Mouse (Mus musculus) gastrocnemius, postnatal 10 days (tissue): Measurements from ENCODE around the gene 4930556J24Rik. TPM values are rescaled to one million over a fixed set of nuclear protein-coding genes. Genes with fewer than 3 reads are reported as not detected.
"Not testable (repeated sequence)": the region's sequence is repeated elsewhere in the genome, so short reads cannot be mapped to it uniquely, and the experiment has no call there.

Experiments
- DNase-seq: peaks from one replicate; pipeline ENCODE4 v3.0.0; 2021; ENCODE audit warnings: mixed read lengths
- long read RNA-seq, 2 experiments: library from polyadenylated mRNA; stranded (forward); transcript quantifications; one replicate each; pipeline ENCODE4 v2.0.0; 2021
- total RNA-seq, 2 experiments: library from RNA; stranded (reverse); gene quantifications; 2 replicates each; pipeline ENCODE4 v1.2.3; 2021

4930556J24Rik gene
- total RNA-seq: not detected
- long read RNA-seq, experiment 1, partial matches to known transcripts: 0 of 3 reads
- long read RNA-seq, experiment 1, other reads (novel, unspliced or antisense): 3 of 3 reads
- long read RNA-seq, experiment 2: 0 reads

DNA sequence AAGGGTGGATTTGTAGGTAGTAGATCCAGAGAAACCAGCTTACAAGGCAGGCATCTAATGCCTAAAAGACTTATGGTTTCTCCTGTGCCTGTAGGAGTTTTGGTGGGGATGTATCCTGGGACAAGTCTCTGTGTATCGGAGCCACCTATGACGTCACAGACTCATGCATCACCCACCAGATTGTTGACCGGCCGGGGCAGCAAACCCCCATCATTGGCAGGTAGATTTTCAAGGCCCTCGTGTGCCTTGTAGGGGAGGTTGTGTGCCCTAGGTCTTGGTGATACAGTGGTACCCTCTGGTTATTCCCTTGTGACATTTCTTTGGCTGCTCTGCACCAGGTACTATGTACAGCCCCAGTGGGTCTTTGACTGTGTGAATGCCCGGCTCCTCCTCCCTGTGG, at the start of gene 4930556J24Rik:
Gene 4930556J24Rik, minus strand, starts transcription at position 101 of the 400 bp plus-strand sequence.
- no peak for DNase-seq

DNA sequence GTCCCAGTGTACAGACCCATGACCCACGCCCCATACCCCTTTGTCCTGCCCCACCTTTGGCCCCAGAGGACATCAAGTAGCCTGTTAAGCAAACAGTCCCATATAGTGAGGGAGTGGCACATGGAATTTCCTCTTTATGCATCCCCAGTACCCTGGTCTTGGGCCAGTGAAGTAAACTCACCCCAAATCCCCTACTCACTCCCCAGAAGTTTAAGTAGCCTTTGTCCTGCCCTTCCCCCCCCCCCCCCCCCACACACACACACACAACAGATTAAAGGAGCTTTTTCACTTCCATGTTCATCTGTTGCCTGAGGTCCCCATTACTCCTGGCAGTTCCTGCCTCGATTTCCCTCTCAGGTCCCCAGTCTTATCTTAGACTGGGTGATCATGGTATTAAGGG, 46.7 kb upstream of the 4930556J24Rik start:
- DNase-seq: no peak

DNA sequence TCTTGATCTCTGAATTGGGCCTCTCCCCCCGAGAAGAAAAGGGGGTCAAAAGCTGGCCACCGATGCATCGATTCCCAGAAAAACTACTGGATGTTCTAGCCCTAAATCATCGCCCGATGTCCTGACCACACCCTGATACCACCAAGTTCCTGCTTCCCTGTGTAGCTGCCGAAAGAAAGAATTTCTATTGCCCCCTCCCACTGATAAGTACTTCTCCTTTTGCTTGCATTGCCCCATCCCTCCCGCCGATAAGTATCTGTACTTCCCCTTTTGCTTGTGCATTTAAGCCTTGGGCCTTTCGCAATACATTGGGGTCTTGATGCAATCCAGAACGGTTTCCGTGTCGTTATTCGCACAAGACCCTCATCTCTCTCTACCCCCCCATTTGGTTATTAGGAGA, 45.5 kb upstream of the 4930556J24Rik start:
- not testable (repeated sequence) for DNase-seq

DNA sequence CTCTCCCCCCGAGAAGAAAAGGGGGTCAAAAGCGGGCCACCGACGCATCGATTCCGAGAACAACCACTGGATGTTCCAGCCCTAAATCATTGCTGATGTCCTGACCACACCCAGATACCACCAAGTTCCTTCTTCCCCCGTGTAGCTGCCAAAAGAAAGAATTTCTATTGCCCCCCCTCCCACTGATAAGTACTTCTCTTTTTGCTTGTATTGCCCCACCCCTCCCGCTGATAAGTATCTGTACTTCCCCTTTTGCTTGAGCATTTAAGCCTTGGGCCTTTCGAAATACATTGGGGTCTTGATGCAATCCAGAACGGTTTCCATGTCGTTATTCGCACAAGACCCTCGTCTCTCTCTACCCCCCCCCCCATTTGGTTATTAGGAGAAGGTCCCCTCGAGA, 39.2 kb upstream of the 4930556J24Rik start:
- DNase-seq: not testable (repeated sequence)

DNA sequence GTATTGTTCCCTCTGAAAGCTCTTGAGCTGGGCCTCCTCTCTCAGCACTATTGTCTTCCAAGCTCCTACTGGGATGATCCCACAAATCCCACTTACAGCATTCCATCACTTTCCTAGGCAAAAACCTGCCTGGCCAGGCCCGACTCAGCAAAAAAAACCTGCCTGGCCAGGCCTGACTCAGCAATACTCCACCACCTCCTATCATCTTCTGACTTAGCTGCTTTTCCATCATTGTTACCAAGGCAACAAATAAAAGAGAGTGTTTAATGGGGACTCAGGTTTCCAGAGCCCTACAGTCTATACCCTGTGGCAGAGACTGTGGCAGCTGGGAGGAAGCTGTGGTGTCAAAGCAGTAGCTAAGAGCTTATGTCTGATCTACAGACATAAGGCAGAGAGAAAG, 36.0 kb upstream of the 4930556J24Rik start:
- no peak for DNase-seq

DNA sequence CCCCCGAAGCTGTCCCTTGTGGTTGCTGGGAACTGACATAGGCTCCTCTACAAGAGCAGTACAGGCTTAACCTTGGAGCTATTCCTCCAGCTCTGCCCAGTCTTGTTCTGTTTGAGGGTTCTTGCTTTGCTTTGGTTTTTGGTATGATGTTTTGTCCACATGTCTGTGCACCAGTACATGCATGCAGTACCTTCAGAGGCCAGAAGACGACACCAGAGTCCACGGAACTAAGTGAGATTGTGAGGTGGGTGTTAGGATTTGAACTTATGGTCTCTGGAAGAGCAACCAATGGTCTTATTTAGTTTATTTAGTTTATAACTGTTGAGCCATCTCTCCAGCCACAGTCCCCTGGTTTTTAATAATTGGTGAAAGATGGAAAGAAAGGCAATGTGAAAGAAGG, 29.9 kb upstream of the 4930556J24Rik start:
- DNase-seq: no peak

DNA sequence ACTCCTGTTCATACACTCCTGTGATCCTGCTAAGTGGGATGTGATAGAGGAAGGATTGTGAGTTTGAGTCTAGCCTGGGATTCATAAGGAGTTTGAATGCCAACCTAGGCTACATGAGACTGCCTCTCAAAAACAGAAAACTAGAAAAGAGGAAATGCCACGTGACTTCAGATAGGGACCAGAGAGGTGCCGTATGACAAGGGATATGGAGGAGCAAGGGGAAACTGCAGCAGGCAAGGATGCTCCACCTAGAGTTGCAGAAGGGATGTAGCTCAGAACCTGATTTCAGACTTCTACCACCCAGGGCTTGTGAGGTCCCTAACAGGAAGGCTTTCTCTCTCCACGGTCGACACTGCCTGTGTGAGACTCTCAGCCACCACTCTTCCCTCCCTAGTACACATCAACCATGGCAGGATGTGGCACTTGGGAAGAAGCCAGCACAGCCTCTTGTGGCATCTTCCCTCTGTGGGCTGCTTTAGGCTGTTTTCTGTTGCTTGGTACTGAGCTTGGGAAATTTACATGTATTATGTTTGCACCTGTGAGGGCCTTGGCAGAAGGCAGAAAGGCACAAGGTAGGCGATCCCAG, 28.7 kb upstream of the 4930556J24Rik start:
- DNase-seq: no peak

DNA sequence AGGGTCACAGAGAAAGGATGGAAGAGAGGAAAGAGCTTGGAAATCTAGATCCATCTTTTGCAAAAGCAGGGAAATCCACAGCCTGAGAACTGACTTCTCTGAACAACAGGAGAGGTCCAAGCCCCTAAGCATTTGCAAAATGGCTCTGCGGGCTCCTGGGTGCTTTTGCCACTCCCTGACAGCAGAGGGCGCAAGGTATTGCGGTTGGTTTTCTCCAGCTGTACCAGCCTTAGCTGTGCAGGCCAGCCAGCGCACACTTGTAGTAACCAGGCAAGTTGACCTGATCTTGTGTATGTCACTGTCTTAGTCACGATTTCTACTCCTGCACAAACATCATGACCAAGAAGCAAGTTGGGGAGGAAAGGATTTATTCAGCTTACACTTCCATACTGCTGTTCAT, 25.0 kb upstream of the 4930556J24Rik start:
- DNase-seq: peak; percentile 73

DNA sequence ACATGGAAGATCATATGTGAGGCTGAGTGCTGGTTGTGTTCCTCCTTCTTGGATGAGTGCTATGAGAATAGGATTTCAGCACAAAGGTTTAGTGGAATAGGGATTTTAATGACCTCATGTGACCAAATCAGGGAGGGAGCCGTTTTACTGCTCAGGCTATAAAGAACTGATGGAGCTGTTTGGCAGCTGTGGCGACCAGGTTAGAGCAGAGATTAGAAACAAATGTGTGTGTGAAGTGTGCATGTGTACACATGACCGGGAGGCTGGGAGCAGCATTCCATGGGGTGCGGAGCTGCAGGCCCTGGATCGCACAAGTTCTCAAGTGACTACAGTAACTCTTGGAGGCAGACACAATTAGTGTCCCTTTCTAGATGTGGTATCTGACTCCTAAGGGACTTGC, 23.0 kb upstream of the 4930556J24Rik start:
- DNase-seq: no peak

DNA sequence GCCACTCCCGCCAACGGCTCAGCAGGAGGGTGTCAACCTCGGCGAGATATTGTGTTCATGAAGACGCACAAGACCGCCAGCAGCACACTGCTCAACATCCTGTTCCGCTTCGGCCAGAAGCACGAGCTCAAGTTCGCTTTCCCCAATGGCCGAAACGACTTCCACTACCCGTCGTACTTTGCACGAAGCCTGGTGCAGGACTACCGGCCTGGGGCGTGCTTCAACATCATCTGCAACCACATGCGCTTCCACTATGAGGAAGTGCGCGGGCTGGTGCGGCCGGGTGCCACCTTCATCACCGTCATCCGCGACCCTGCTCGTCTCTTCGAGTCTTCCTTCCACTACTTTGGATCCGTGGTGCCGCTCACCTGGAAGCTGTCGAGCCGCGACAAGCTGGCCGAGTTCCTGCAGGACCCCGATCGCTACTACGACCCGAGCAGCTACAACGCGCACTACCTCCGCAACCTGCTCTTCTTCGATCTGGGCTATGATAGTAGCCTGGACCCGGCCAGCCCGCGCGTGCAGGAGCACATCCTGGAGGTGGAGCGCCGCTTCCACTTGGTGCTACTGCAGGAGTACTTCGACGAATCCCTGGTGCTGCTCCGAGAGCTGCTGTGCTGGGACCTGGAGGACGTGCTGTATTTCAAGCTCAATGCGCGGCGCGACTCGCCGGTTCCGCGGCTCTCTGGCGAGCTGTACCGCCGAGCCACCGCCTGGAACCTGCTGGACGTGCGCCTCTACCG, 21.6 kb upstream of the 4930556J24Rik start:
- peak; percentile 18 for DNase-seq

DNA sequence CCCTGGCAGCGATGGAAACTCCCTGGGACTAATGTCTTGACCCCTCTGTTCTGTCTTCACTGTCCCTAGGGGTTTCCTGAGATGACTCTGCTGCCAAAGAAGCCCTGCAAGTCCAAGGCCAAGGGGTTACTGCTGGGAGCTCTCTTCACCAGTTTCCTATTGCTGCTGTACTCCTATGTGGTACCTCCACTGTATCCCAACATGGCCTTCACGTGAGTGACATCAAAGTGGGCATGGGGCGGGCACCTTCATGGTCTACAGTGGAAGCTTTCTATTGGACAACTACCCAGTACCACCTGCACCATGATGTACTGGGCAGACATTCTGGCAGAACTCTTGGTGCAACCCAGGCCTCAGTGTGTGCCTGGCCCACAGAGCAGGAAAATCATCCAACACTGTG, 20.3 kb upstream of the 4930556J24Rik start:
- no peak for DNase-seq

DNA sequence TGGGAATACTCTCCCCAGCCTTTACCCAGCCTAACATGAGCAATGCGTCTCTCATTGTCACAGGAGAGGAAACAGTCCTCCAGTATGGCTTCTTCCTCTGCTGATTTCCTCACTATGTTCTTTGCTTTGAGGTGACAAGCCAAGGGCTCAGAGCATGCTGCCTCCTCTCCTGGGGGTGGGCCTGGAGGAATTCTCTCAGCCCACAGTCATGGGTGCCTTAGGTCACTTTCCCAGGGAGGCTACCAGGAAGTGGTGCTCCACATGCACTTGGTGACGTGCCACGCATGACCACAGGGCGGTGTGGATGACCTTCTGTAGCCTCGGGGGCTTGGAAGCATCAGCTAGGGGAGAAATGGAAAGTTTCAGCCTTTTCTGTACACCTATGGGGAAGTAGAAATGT, 18.9 kb upstream of the 4930556J24Rik start:
- DNase-seq: no peak

DNA sequence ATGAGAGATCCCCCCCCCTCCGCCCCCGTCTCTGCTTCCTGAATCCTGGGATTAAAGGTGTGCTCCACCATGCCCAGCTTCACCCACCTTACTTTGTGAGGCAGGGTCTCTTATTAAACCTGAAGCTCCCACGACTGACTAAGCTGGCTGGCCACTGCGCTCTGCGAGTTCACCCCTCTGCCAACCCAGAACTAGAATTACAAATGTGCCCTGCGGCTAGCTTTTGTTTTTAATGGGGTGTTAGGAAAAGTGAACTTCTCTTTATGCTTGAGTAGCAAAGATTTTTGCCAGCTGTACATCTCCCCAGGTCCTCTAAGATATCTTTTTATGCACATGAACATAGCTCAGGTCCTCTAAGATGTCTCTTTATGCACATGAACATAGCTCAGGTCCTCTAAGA, 17.3 kb upstream of the 4930556J24Rik start:
- DNase-seq: no peak

DNA sequence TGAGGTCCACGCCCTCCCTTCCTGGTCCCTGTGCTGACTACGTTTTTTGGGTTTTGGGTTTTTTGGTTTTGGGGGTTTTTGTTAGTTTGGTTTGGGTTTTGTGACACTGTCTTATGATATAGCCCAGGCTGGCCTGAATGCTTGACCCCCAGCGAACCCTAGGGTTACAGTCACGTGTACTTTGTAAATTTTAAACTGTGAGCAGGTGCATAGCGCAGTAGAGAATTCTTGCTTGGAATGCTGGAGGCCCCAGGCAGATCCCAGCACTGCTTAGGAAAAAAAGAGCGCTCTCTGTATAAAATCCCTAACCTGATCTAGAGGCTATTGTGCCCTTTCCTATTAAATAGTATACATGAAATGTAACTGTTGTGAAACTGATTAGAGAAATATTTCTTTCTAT, 16.6 kb upstream of the 4930556J24Rik start:
- DNase-seq: no peak

DNA sequence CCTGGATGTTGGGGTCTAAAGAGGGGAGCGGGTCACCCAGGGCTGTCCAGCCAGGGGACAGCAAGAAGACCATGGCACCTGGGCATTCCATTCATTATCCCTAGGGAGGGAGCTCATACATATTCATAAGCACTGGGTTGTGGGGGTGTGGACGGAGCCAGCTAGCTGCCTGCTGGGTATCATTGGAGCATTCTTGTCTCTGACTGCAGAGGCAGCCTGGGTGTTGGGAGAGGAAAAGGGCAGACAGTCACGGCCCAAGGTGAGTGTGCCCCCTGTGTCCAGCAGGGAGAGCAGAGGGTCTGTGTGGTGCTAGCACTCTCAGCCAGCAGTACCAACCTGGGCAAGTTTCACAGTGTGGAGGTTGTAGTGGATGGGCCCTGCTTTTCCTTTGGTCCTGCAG, 13.2 kb upstream of the 4930556J24Rik start:
- DNase-seq: no peak

DNA sequence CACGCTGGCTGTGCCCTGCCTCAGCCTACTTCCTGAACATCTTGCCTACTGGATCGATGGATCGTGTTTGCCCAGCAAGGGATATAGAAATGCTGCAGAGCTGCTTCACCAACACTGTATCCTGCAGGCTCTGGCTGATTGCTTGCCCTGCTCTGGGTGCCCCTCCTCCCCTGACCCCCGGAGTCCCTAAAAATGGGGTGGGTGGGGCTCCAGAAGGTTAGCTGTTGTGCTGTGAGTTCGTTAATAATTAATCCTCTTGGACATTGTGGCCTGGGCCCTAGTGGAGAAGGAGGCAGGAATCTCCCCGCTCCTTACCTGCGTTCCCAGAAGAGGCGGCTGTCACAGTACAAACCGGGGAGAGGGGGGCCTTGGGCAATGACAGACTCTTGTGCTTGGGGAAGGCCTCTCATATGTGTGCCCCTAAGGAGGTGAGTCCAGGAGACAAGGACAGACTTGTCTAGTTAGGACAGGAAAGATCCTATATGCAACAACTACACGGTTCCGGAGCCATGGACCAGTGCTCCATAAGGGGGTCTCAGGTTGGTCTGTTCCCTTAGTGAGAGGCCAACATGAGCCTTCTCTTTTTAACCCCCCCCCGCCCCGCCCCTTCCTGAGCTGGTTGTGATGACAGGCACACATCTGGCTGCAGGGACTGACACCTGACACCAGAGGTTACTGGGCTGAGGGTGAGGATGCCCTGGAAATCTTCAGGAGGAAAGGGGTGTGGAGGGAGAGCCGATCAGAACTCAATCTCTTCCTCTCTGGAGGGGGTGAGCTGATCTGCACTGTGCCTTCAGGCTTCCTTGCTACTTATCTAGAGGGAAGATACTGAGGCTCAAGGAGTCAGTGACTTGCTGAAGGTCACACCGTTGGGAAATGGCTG, 7.5 kb upstream of the 4930556J24Rik start:
- DNase-seq: no peak

DNA sequence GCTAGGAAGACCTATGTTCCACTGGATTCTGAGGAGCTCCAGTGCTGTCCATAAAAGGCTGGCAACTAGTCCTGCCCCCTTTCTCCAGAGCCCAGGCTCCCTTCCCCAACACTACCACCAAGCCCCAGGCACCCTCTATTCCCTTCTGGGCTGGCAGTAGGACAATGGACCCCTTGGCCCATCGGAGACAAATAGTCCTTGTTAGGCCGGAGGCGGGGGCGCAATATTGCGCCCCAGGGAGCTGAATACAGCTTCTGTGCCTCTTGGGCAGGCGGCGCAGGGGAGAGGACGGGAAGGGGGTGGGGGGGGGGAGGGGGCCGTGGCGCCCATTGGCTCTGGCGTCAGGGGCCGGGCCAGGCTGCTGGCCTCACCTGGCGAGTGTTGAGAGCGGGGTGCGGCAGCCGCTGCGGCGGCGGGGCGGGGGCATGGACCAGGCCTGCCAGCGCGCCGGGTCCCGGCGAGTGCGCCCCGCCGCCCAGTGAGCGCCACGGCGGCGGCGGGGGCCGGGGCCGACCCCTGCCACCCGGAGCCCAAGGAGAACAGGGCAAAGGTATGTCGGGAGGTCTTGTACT, 6.8 kb upstream of the 4930556J24Rik start, which contains the start of gene Gal3st1:
Gene Gal3st1, plus strand, starts transcription at position 346 of the 572 bp plus-strand sequence.
- no peak for DNase-seq

DNA sequence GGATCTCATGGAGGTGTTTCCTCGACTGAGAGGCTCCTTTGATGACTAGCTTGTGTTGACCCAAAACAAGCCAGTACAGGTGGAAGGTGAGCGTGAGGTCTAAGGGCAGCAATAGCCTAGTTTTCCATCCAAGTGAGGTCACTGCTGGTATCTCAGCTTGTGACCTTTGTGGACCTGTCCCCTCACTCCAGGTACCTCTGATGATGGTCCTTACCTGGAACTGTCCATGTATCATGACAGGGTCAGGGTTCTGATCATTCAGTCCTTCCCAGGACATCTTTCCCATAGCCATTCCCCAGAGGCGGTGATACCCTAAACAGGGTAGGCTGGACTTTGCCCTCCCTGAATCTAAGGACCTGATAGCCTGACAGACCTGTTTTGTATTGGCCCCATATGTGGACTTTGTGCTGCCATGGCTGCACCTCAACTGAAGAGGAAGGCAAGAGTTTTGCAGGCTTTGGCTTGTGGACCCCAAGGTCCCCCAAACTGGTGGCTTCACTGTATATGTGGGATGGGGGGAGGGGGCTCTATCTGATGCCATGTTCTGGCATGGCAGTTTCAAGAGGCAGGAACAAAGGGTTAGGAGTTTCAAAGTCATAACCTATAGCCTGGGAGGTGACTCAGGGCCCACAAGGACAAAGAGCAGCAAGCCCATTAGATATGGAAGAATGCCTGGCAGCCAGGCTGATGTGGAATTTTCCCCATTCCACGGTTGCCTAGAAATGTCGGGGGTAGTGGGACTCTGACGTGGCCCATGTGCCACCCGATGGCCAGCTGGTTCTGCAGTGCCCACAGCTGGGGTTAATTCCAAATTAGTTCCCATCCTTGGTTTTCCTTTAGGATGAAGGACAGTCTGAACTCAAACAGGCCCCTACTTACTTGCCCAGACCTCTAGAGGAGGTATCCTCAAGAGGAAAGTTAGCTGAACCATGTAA, 6.0 kb upstream of the 4930556J24Rik start:
- no peak for DNase-seq

DNA sequence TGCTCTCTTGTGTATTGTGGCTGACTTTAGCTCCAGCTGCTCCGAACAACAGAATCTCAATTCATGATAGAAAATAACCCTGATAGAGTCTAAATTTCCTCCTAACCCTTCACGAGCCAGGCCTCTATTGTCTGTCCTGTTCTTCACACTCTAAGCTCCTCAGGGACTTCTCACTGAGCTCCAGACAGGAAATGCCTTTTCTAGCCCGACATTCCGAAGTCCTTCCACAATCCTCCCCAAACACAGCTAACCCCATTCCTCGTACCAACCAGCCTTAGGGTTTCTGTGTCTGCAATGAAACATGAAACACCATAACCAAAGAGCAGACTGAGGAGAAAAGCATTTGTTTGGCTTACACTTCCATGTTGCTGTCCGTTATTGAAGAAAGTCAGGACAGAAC, 5.0 kb upstream of the 4930556J24Rik start:
- no peak for DNase-seq

DNA sequence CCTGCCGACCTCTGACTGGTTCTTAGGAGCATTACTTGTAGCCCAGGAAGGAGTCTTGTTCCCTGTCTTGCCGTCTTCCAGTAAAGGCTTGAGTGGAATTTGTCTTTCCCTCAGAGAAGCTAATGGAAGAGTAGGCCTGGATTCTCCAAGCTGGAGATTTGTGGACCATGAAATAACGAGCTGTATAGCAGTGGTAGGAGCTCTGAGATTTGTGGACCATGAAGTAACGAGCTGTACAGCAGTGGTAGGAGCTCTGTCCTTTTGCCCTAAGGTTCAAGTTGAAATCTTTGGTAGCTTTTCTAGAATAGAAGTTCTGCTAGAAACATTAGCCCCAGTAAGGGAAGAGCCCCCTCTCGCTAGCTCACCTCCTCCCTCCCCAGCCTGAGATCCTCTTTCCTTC, 1.8 kb upstream of the 4930556J24Rik start:
- no peak for DNase-seq

DNA sequence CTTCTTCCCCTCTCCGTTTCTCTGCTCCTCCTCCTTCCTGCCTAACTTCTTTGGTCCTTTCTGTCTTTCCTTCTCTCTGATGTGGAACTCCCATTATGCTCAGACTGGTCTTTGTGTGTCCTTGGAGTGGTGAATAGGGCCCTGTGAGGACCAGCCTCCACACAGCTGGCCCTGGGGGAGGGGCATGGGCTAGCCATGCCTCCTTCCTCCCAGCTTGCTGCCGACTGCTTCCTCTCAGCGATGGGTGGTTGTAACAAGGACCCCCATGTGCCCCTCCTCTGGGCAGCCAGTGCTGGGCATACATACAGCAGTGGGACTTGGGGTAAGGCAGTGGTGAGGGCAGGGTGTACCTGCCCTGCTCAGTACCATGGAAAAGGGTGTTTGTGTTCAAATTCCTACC, 2.3 kb downstream of the 4930556J24Rik start:
- DNase-seq: no peak
